Mouse (Mus musculus) cerebellum, adult 2 months (tissue): ENCODE results near the gene Adamts2. TPM values are rescaled to one million over a fixed set of nuclear protein-coding genes. Genes with fewer than 3 reads are reported as not detected.

ENCODE experiments used
- DNase-seq, 2 experiments: peaks; one replicate each; pipeline ENCODE4 v3.0.0; 2021
- H3K27ac ChIP-seq: fragments of 200-500 bp; 2 replicates; pipeline ENCODE4 v1.5.1; 2012; ENCODE audit warnings: low read length, control low read depth, inconsistent platforms; ENCODE audit not compliant: insufficient read depth
- H3K27me3 ChIP-seq: fragments of 200-500 bp; 2 replicates; pipeline ENCODE4 v1.6.1; 2012; ENCODE audit warnings: inconsistent platforms, mild to moderate bottlenecking, low read length, moderate library complexity; ENCODE audit not compliant: control insufficient read depth, insufficient read depth
- H3K4me1 ChIP-seq: fragments of 200-500 bp; 2 replicates; pipeline ENCODE4 v1.6.1; 2011; ENCODE audit warnings: low read length; ENCODE audit not compliant: control insufficient read depth, insufficient read depth
- H3K4me3 ChIP-seq: fragments of 200-500 bp; replicated peaks from 2 replicates; pipeline ENCODE3; 2011; ENCODE audit warnings: mild to moderate bottlenecking, low read depth, low read length, control low read depth; ENCODE audit not compliant: insufficient read depth
- CTCF ChIP-seq: fragments of 200-500 bp; IDR thresholded peaks from 2 replicates; pipeline ENCODE4 v1.5.1; 2011; ENCODE audit warnings: low read depth, mild to moderate bottlenecking, control low read depth, low read length, moderate library complexity, borderline replicate concordance; ENCODE audit not compliant: insufficient read depth
- POLR2A ChIP-seq: fragments of 200-500 bp; IDR thresholded peaks from 2 replicates; pipeline ENCODE4 v1.6.1; 2011; ENCODE audit warnings: low read length, control low read depth, borderline replicate concordance; ENCODE audit not compliant: insufficient read depth
- WGBS: fragments of 180-500 bp; shearing (Covaris S2); methylation state at CpG from one replicate; pipeline ENCODE4 v1.1.7; 2018; 5-methylcytosine and 5-hydroxymethylcytosine counted together
- polyA plus RNA-seq: library from polyadenylated mRNA; depleted of rRNA; stranded (reverse); fragments of >200 nt; gene quantifications from 2 replicates; pipeline ENCODE4 v1.2.3, GENCODE M21; 2012

Gene Adamts2
- polyA plus RNA-seq, 1 experiment = 21.1 TPM

GRCm38 (mm10) chr11:50673525-50674250, 71.8 kb downstream of the Adamts2 start:
- Histone ChIP-seq H3K27me3 (no peaks in the 10 kb centered on the region), H3K4me1 (peaks cover 42% of the 10 kb centered on the region), H3K27ac (no peak overlapping the region), H3K4me3 (no peak overlapping the region)
- TF ChIP-seq CTCF (peak; percentile 55; the same call in 1 of the 2 replicates), POLR2A (no peak)
- peak; percentile 36 to 44 for DNase-seq
- 47% methylated on average over 7 of the region's 7 CpGs for WGBS

DNA sequence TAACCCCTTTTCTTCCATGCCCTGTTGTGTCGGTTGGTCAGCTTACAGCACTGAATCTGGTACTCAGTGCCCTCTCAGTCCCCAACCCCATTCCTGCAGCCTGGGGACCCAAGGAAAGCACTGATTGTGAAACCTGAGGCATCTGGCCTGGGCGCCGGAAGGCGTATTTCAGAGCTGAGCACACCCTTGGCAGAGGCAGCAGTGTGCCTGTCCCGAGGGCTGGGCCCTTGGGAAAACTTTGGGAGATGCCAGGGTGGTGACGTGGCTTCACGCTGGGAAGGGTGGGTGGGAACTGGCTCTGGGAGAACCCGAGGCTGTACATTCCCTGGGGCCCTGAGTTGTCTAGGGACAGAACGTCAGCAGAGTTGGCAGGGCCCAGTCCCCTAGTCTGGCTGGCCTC, 72.5 kb downstream of the Adamts2 start:
- DNase-seq = no peak
- TF ChIP-seq POLR2A (no peak), CTCF (no peak)
- Histone ChIP-seq H3K27ac (no peak overlapping the region), H3K27me3 (no peaks in the 10 kb centered on the region), H3K4me1 (peaks cover 37% of the 10 kb centered on the region), H3K4me3 (no peak overlapping the region)
- whole genome bisulfite sequencing = 83% methylated on average over 9 of the region's 9 CpGs

- H3K27me3 ChIP-seq = no peaks in the 10 kb centered on the region
- H3K4me3 ChIP-seq = no peak overlapping the region
- H3K27ac ChIP-seq = no peak overlapping the region
- TF ChIP-seq POLR2A = no peak
- no peak for TF ChIP-seq CTCF
- WGBS = 69% methylated on average over 10 of the region's 10 CpGs
- no peak for DNase-seq
- peaks cover 3% of the 10 kb centered on the region for H3K4me1 ChIP-seq
Measured at GRCm38 (mm10) chr11:50678650-50679049, 76.8 kb downstream of the Adamts2 start.

DNA sequence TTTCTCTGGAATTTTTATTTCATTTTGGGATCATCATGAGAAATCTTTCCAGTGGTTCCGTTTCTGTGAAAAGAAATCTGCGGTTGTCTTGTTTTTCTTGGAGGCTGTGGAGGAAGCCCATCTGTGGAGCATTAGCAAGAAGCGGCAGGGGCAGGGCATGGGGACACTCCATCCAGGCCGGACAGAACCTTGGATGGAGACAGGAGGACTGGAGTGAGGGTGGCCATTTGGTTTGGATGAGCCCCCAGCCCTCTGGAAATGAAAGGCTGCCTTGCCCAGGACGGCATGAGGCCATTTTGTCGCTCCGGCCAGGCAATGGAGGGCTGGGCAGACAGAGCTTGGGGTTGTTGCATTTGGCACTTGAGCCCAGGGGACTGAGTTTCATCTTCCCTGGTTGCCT, 80.1 kb downstream of the Adamts2 start:
- H3K27ac ChIP-seq = no peak overlapping the region
- DNase-seq = no peak
- WGBS = 91% methylated on average over 7 of the region's 7 CpGs
- no peak overlapping the region for H3K4me3 ChIP-seq
- no peaks in the 10 kb centered on the region for H3K27me3 ChIP-seq
- TF ChIP-seq POLR2A (no peak), CTCF (no peak)
- no peaks in the 10 kb centered on the region for H3K4me1 ChIP-seq

GRCm38 (mm10) chr11:50683821-50684220, 81.9 kb downstream of the Adamts2 start:
- no peak for DNase-seq
- Histone ChIP-seq H3K4me1 (no peaks in the 10 kb centered on the region), H3K4me3 (no peak overlapping the region), H3K27me3 (no peaks in the 10 kb centered on the region), H3K27ac (no peak overlapping the region)
- WGBS = 57% methylated on average over 2 of the region's 2 CpGs
- TF ChIP-seq POLR2A (no peak), CTCF (no peak)

GRCm38 (mm10) chr11:50688584-50688983, 86.7 kb downstream of the Adamts2 start:
- no peak overlapping the region for H3K4me3 ChIP-seq
- TF ChIP-seq CTCF (no peak; the same call in 1 of the 2 replicates), POLR2A (no peak)
- H3K27me3 ChIP-seq = no peaks in the 10 kb centered on the region
- DNase-seq = no peak
- WGBS = 95% methylated on average over 3 of the region's 3 CpGs
- no peaks in the 10 kb centered on the region for H3K4me1 ChIP-seq
- no peak overlapping the region for H3K27ac ChIP-seq

- Histone ChIP-seq H3K4me1 (no peaks in the 10 kb centered on the region), H3K27me3 (no peaks in the 10 kb centered on the region), H3K27ac (no peak overlapping the region), H3K4me3 (no peak overlapping the region)
- no peak for DNase-seq
- WGBS = 89% methylated on average over 4 of the region's 4 CpGs
- TF ChIP-seq POLR2A (no peak), CTCF (no peak)
Measured at GRCm38 (mm10) chr11:50689672-50690071, 87.8 kb downstream of the Adamts2 start.

DNA sequence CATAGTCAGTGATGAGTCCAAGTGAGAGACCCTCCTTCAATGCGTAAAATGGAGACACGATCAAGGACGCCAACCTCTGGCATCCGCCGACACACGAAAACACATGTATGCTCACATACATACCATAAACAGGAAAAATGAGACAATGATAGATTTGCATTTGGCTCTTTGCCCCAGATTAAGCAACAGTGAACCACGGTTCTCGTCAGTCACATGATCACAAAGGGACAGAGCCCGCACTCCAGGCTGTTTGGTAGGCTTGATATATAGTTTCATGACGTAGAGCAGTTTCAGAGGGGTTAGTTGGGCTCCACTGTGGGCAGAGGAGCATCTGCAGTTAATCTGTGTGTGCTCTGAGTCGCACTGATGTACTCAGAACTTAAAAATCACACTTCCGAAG, 98.1 kb downstream of the Adamts2 start:
- 91% methylated on average over 12 of the region's 12 CpGs for WGBS
- H3K27me3 ChIP-seq = no peaks in the 10 kb centered on the region

More for the DNA sequence above, 98.1 kb downstream of the Adamts2 start:
- no peak for TF ChIP-seq CTCF
- Histone ChIP-seq H3K27ac (no peak overlapping the region), H3K4me3 (no peak overlapping the region), H3K4me1 (no peaks in the 10 kb centered on the region)
- no peak for DNase-seq
